Mouse (Mus musculus) thymus, adult 2 months (tissue): ENCODE data around the gene Pdcd11.

Source experiments
- CTCF ChIP-seq: fragments of 200-500 bp; IDR thresholded peaks from 2 replicates; pipeline ENCODE4 v1.5.1; 2012; ENCODE audit warnings: mild to moderate bottlenecking, control low read depth, low read length, moderate library complexity, borderline replicate concordance; ENCODE audit not compliant: control insufficient read depth, poor library complexity, insufficient read depth; ENCODE audit errors: extremely low read depth
- POLR2A ChIP-seq: fragments of 200-500 bp; IDR thresholded peaks from 2 replicates; pipeline ENCODE4 v1.6.1; 2012; ENCODE audit warnings: mild to moderate bottlenecking, low read length, control low read depth, moderate library complexity; ENCODE audit not compliant: control insufficient read depth, poor library complexity, insufficient read depth; ENCODE audit errors: extremely low read depth

DNA sequence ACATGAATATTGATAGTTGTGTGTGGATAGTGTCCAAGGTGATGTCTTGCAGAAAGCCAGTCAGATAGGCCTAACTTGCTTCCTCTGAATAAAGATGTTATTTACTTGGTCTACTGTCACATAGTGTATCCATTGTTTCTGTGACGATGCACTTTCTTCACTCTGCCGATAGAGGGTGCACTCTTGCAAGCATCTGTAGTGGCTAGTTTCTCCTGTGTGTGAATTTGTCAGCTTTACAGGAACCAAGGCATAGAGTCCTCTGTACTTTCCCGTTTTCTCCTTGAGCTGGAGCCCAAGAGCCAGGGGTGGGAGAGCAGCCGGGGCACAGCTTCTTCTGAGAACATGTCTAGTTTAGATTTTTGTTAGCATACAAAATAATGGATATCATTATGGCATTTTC lies 30.5 kb downstream of the Pdcd11 start:
- no peak for TF ChIP-seq POLR2A
- no peak for TF ChIP-seq CTCF
